Mouse (Mus musculus) lung, postnatal 4 days (tissue): ENCODE results near the gene Ranbp3.
A peak's percentile ranks its signal among the peaks of the same experiment; 100 is the strongest.

Source experiments
- DNase-seq, 2 experiments: peaks; one replicate each; pipeline ENCODE4 v3.0.0; 2021

Gene Ranbp3

DNA sequence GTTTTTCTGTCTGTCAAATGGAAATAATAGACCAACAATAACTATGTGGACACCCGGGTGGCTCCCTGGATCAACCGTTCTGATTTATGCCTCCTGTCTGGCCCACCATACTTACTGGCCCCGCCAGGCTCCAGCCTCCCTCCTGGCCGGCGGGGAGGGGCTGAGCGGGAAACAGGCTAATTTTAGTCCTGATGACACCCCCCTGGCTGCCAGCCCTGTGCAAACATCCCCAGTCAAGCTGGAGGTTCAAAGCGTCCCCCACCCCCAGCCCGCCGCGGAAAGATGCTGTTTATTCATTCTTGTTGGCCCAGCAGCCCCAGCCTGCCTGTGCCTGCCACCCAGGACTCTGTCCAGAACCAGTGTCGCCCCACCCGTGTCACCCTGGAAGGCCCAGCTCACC lies 55.0 kb downstream of the Ranbp3 start:
- peak; percentile 69 to 86 for DNase-seq

DNA sequence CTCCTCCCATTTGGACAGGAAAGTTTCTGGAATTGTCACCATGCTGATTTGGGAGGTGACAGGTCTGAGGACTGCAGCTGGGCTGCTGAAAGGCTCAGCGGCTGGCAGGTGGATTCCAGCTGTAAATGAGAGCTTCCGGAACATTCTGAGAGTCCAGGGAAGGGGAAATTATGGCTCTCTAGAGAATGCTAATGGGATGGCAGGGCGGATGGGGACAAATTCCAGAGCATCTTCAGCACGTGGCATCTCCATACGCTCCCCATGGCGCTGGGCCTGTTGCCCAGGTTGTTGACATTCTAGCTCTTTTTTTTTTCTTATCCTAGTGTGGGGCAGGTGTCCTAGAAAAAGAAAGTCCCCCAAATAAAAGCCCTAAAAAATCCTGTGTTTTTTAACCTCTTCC lies 56.1 kb downstream of the Ranbp3 start:
- no peak for DNase-seq

DNA sequence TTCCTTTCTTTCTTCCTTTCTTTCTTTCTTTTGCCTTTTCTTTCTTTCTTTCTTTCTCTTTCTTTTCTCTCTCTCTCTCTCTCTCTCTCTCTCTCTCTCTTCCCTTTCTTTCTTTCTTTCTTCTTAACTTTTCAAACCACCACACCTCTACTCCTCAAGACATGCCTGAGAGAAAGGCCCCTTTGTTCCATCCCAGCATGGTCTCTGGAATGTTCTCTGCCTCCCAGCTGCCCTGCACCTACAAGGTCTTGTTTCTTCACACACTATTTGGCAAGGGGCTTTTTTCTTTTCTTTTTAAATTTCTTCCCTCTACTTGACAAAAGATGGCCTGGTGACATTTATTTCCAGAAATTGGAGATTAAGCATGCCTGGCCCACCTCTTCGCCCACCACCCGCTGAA lies 56.6 kb downstream of the Ranbp3 start:
- no peak for DNase-seq

DNA sequence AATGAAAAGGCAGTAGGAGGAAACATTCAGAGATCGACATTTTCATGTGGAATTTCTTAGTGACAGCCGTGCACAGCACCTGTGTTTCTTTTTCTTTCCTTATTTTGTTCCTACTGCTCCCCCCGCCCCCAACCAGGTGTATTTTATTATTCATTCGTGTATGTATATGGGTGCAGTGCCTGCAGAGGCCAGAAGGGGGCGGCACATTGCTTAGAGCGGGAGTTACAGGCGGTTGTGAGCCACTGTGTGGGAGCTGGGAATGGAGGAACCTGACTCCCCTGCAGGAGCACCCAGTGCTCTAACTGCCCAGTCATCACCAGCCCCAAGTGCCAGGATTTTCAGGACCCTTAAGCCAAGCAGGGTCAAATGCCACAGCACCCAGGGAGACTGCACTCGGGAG lies 63.4 kb downstream of the Ranbp3 start:
- no peak for DNase-seq

DNA sequence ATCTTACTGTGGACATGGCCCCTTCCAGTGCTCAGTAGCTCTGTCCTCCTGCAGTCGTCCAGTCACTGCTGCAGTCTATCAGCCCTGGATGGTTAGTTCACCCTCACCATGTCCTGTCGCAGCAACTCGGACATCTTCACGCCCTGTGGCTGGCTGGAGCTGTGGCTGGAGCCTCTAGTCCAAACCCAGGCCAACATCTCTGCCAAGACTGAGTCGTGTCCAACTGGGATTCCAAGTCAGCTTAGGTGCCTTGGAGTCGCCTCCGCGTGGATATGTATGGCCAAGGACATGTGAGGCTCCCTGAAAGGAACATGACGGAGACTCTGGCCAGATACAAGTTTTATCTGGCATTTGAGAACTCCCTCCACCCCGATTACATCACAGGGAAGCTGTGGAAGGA lies 65.1 kb downstream of the Ranbp3 start:
- no peak for DNase-seq

DNA sequence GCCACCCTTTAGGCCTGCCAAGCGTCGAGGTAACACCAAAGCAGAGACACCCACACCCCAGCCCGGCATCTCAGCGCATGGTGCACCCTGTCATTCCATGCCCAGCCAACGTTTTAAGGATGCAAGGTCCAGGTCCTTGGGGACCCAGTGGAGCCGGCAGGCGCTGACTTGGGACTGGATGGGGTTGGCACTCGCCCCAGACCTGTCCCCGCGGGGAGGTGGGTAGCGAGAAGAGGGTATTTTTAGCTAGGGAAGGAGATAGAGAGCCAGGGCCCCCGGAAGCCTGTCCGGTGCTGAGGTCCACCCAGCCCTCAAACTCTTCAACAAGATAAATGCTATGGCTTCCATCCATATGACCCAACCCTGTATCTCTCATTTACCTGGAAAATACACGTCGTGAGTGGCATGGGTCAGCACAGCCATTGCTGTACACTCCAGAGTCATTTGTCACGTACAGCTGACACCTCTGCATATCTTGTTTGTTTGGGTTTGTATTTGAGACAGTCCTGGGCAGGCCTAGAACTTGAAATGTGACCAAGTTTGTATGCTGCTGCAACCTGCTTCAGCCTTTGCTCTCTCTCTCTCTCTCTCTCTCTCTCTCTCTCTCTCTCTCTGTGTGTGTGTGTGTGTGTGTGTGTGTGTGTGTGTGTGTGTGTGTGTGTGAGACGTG lies 67.2 kb downstream of the Ranbp3 start:
- DNase-seq, result no peak

DNA sequence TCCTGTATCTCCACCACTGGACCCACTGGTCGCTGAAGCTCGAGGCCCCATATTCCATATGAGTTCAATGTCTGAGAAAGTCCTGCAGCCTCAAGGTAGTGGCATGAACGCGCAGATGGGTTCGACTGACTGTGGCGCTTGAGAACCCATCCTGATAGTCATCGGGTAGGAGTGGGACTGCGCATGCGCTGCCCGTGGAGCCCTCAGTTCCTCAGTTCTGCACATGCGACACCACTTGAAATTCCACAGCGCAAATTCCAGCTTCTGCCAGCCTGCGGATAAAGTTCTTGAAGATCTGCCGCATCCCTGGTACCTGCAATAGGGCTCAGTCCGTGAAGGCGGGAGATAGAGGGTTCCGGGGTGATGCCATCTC lies 67.7 kb downstream of the Ranbp3 start:
- DNase-seq, result no peak

DNA sequence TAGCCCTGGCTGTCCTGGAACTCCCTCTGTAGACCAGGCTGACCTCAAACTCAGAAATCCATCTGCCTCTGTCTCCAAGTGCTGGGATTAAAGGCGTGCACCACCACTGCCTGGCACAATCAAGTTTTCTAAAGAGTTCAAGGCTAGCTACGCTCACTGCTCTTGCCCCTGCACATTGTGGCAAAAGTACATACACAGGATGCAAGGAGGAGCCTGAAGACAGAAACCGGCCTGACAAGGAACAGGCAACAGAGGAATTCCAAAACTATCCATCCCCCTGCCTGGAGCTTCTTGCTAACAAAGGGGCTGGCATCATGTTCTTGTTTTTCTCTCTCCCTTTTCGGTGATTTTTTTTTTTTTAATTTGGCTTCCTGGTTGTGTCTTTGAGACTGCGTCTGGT lies 71.1 kb downstream of the Ranbp3 start:
- DNase-seq, result no peak

DNA sequence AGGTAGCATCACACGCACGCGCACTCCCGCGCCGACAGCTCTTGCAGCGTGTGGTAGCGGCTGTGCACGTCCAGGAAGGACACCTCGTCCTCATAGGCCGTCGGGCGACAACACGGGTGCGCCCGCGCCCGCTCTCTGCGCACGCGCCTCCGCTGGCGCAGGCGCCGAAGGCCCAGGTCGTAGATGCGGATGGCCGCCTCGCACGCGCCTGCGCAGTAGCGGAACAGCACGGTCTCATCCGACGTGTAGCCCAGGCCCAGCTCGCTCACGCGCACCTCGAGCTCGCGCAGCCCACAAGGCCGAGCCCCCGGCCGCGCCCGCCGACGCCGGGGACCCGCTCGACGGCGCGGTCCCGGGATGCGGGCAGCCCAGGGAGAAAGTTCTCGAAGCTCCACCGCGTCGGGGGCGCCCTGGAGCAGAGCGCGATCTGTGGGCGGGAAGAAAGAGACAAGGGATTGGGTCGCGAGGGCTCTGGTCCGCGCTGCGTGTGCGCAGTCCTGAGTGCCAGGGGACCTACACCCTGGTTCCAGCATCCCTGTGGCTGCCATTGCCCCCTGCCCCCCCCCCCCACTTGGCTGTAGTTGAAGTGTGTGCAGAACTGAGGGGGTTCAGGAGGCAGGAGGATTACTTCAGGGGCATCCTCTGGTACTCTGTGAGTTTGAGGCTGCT lies 78.4 kb downstream of the Ranbp3 start:
- peak; percentile 60 to 81 for DNase-seq

DNA sequence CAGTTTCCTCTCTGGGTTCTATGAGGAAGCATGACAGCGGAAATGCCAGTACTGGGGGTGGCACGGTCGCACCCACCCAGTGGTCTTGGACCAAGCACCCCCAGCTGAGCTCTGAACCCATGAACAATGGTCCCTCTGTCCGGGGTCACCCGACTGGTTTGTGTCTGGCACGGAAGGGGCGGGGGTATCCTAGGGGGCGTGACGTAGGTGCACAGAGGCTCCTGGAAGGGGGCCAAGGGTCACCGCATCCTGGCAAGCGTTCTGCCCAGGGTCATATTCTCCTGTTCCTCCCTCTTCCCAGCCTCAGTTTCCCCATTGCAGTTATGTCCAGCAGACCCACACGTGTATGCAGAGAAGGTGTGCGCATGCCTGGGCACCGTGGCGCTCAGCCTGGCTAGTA lies 80.4 kb downstream of the Ranbp3 start:
- no peak for DNase-seq

DNA sequence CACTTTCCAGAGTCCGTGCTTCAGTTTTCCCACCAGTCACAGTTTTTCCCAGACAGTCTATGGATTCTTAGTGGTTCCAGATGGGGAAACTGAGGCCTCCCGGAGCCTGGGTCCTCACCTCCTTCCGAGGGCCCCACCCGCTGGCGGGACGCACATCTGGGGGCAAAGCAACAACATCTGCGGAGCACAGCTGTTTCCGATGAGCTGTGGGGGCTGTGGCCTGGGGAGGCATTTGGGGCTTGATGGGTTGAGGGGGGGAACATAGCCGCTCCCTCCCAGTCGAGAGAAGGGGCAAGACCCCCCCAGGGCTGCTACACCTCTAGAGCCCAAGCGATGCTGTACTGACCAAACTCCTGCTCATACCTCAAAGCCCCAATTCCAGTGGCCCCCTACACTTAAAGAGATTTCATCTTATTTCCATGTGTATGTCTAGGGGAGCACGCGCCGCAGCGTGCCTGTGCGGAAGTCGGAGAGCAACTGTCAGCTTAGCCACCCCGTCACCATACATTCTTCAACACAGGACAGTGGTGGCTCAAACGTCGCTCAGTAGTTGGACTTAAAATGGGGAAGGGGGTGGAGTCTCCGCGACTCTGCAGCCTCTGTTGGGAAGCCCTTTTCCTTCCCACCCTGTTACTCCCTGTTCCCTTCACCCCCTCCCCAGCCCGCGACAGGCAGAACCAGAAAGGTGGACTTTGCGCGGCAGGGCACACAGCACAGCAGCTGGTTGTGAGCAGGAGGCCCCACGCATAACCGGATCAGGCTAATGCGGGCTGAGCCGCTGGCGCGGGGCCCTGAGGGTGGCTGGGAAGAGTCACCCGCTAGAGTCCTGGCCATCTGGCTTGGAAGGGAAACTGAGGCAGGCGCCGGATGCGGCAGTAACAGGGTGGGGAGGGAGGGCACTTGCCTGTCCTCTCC lies 81.4 kb downstream of the Ranbp3 start:
- no peak for DNase-seq

DNA sequence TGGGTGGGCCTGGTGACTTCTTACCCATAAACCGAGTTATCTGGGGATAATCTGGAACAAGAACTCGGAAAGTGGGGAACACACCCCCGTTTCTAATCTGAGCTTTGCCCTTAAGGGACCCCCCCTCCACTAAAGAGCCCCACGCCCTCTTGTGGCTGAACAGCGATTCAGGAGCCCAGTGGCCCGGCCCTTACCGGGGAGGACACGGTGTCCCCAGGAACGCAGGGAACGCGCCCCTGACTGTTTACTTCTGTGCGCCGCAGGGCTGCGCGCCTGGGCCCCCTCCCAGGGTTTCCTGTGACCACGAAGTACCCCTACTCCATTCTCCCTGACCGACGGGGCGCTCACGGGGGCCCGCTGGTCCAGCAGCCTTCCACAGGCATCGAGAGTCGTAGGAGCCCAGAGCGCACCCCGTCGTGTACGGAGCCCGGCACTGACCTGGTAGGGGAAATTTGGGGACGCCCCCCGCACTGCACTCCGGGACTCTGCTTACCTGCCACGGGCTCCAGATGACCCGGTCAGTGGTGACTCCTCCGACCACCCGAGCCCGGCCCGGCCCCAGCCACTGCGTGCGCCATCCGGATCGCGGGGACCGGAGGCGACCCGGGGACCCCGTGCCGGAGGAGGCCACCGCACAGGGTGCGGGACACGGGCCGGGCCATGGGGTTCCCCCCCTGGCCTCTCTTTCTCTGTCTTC lies 83.8 kb downstream of the Ranbp3 start:
- DNase-seq, result peak in 1 of 2 experiments; percentile 60

DNA sequence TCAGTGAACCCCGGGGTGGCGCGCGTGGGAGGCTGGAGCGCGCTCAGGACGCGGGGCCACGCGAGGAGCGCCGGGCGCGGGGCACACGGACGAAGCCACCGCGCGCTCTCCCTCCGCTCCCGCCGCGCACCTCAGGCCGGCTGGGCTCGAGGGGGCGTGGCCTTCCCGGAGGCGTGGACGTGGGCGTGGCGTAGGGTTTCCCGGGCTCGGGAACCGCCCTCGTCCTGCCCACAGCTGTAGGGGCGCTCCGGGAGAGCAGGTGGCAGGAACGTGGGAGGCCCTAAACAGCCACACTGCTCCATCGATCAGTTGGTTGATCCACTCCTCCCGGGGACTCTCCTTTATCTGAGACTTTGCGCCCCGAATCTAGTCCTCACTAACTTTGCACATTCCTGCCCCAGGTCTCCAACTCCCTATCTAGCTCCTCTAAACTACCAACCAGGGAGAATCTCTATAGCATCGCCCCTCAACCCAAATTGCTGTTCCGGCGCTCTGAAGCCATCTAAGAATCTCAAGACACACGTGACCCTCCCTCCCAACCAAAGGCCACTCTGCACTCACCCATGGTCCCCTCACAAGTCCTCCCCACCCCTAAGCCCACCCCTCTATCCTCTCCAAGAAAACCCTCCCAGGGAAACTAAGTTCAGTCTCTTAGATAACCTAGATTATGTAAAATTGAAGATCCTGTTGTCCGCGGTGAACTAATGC lies 84.5 kb downstream of the Ranbp3 start, which contains the start of gene Nrtn:
TSS of gene Nrtn (minus strand) at position 115 of the 708 bp plus-strand sequence.
- peak; percentile 90 to 92 for DNase-seq

DNA sequence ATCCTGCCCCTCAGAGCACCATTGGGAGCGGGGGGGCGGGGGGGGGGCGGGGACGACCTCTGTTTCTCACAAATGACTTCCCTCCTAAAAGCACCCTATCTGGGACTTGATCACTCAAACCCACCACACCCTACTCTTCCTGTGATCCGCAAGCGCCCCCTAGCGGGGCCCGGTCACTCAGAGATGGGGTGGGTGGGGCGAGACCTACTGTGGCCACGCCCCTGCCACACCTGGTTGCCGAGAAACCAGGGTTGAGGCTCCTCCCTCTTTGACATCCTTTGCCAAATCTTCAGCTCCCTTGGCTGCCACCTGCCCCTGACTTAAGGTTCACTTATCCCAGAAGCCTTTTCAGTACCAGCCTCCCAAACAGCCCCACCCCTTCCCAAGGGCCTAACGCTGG lies 85.0 kb downstream of the Ranbp3 start:
- peak; percentile 84 to 86 for DNase-seq

DNA sequence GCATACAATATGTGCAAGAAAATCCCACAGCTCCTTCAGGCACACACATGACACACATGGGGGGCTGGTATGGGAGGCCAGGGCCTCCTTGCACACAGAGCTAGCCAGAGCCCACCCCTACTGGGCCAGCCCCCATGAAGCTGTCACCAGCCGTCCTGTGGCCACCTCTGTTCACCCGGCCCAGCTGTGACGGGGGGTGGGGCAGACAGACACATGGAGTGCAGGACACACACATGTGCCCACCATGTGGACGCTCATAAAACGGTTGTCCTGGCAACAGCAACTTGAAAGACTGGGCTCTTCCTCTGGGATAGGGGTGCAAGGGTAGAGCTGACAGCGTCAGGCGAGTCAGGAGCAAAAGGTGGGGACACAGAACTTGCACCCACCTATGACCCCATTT lies 86.2 kb downstream of the Ranbp3 start:
- no peak for DNase-seq

DNA sequence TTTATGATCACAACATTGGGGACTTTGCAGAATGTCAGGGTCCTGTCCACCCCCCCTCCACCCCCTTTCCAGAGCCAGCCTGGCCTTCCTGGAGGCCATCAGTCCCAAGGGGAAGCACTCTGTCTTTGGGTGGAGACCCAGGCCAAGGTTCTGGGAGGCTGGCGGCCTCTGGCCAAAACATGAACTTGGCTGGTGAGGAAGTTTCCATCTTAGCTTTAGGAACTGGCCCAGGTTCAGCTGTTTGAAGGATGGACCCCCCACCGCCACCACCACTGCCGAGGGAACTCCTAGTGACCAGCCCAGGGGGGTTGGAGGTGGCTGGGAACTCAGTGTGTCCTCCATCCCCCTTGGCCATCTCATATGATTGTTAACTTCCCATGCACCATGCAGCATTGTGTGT lies 88.0 kb downstream of the Ranbp3 start:
- DNase-seq, result no peak
